9 mouse cellular contexts compared by ENCODE assay signal in genomic region chr15:27997391-27997841, GRCm38 (mm10). TPM values are rescaled to one million over a fixed set of nuclear protein-coding genes. Genes with fewer than 3 reads are reported as not detected.
DNase-seq lines count a peak whose midpoint lies in the region; ATAC-seq and TF ChIP-seq lines count a peak whose summit lies in the region.
"Had no signal": no experiment of that assay in that cellular context is flagged by ENCODE, and none has a peak within 500 bp of the region (broad histone marks: within the 10 kb centered on the region; RNA-seq: fewer than 3 reads in every experiment).

No protein-coding gene starts in this region.

- H3K27ac ChIP-seq in gastrocnemius, adult 2 months = peak overlapping the region; percentile 65
- H3K27ac ChIP-seq in midbrain, embryonic 13.5 days = no peak overlapping the region

- peak; percentile 74 for ATAC-seq in midbrain, embryonic 13.5 days

- 15% methylated on average over 9 of the region's 9 CpGs for WGBS in midbrain, embryonic 13.5 days

- 0 out of 2 replicates have a peak, but pooled peaks cover 4% of the 10 kb centered on the region for H3K27me3 ChIP-seq in midbrain, embryonic 13.5 days

- H3K9ac ChIP-seq in midbrain, embryonic 13.5 days (replicated peaks) = no peak overlapping the region

- intact Hi-C loops in gastrocnemius, adult 2 months (cut with DNase I) = no loop called here
- intact Hi-C loops in heart, postnatal 14 days (cut with DNase I) = no loop called here

- TF ChIP-seq CTCF in gastrocnemius, adult 2 months (IDR thresholded peaks at IDR 0.05) = no peak

- H3K4me3 ChIP-seq in gastrocnemius, adult 2 months = no peak overlapping the region
- H3K4me3 ChIP-seq in midbrain, embryonic 13.5 days (replicated peaks) = no peak overlapping the region
- H3K4me3 ChIP-seq: erythroblast, embryonic 14.5 days had no signal

- DNase-seq in gastrocnemius, adult 2 months = peak; percentile 37
- no peak for DNase-seq in gastrocnemius, postnatal 10 days
- peak; percentile 88 for DNase-seq in fibroblast of lung, adult 2 months (ENCODE audit: low read depth)
- DNase-seq in heart, postnatal 14 days = peak; percentile 27 to 58
- peak; percentile 45 for DNase-seq in layer of hippocampus, adult 9-11 months
- DNase-seq in yolk sac, embryonic 10.5 days (ENCODE audit: low spot score) = no peak
- no peak for DNase-seq in urinary bladder, postnatal 10 days (ENCODE audit: low spot score)

- H3K4me2 ChIP-seq in midbrain, embryonic 13.5 days (replicated peaks) = no peak overlapping the region

- H3K36me3 ChIP-seq in midbrain, embryonic 13.5 days = peaks cover 4% of the 10 kb centered on the region; the same call in 1 of the 2 replicates

- no peaks in the 10 kb centered on the region for H3K9me3 ChIP-seq in midbrain, embryonic 13.5 days

- H3K4me1 ChIP-seq in midbrain, embryonic 13.5 days (replicated peaks) = peaks cover 93% of the 10 kb centered on the region

RNA-seq across cellular contexts. Expression of gene Trio, which starts 28.2 kb away (rescaled TPM):
- total RNA-seq in gastrocnemius, adult 2 months (2021) = 10 to 100 TPM; 35.3 to 43.2 TPM
- 10 to 100 TPM; 56.2 to 79.7 TPM for total RNA-seq in gastrocnemius, postnatal 10 days (2021)
- total RNA-seq in heart, postnatal 14 days (2021) = 10 to 100 TPM; 59.0 to 60.3 TPM
- 37.9 and 39.7 TPM in 2 replicates for polyA plus RNA-seq in midbrain, embryonic 13.5 days (2015; fragmentation: Nextera tagmentation; extraction: Ambion mirVana)

Comparison
In these comparisons a context has a peak if more than half of its experiments do, and no peak if none do; other contexts are left out.
1. DNase-seq: peak in gastrocnemius, adult 2 months (single experiment), fibroblast of lung, adult 2 months (single experiment), heart, postnatal 14 days (2 of 2) and layer of hippocampus, adult 9-11 months (single experiment); none in gastrocnemius, postnatal 10 days (single experiment), yolk sac, embryonic 10.5 days (single experiment) and urinary bladder, postnatal 10 days (single experiment).